Mouse (Mus musculus) layer of hippocampus, adult 8-10 months (tissue): ENCODE data around the gene Krt42. TPM values are rescaled to one million over a fixed set of nuclear protein-coding genes. Genes with fewer than 3 reads are reported as not detected.
"Not testable (repeated sequence)": the region's sequence is repeated elsewhere in the genome, so short reads cannot be mapped to it uniquely, and the experiment has no call there.

Source experiments
- DNase-seq, 2 experiments: peaks; one replicate each; pipeline ENCODE4 v3.0.0; 2022; ENCODE audit warnings: low spot score in 2 of 2
- total RNA-seq, 4 experiments: library from RNA; stranded (reverse); gene quantifications; 2 replicates each; pipeline ENCODE4 v1.2.4; 2022

Krt42 gene
- total RNA-seq = not detected

GRCm38 (mm10) chr11:100269821-100270332, at the start of gene Krt42:
Krt42 (minus strand) TSS chr11:100269871.
- no peak for DNase-seq

- DNase-seq = no peak
These were observed 49.1 kb upstream of the Krt42 start for GRCm38 (mm10) chr11:100318529-100319451.

GRCm38 (mm10) chr11:100317826-100318380, 48.2 kb upstream of the Krt42 start:
- no peak for DNase-seq

GRCm38 (mm10) chr11:100315439-100315838, 45.8 kb upstream of the Krt42 start:
- no peak for DNase-seq

- DNase-seq = no peak
These were observed 43.8 kb upstream of the Krt42 start for GRCm38 (mm10) chr11:100313424-100313823.

GRCm38 (mm10) chr11:100312096-100312679, 42.5 kb upstream of the Krt42 start:
- DNase-seq = peak in 1 of 2 experiments; percentile 56

- no peak for DNase-seq
These were observed 42.0 kb upstream of the Krt42 start for GRCm38 (mm10) chr11:100311656-100312055.

- not testable (repeated sequence) for DNase-seq
These were observed 39.0 kb upstream of the Krt42 start for GRCm38 (mm10) chr11:100308672-100309071.

- DNase-seq = no peak
These were observed 38.2 kb upstream of the Krt42 start for GRCm38 (mm10) chr11:100307900-100308299.

- no peak for DNase-seq
These were observed 31.6 kb upstream of the Krt42 start for GRCm38 (mm10) chr11:100301292-100301691.

- DNase-seq = peak in 1 of 2 experiments; percentile 59
These were observed 30.6 kb upstream of the Krt42 start for GRCm38 (mm10) chr11:100300293-100300692.

GRCm38 (mm10) chr11:100298274-100299036, 28.8 kb upstream of the Krt42 start:
- peak in 1 of 2 experiments; percentile 89 for DNase-seq

- no peak for DNase-seq
These were observed 28.1 kb upstream of the Krt42 start for GRCm38 (mm10) chr11:100297801-100298200.

GRCm38 (mm10) chr11:100295308-100295707, 25.6 kb upstream of the Krt42 start:
- DNase-seq = peak; percentile 47 to 79

GRCm38 (mm10) chr11:100292884-100293283, 23.2 kb upstream of the Krt42 start:
- DNase-seq = no peak

GRCm38 (mm10) chr11:100290235-100290634, 20.6 kb upstream of the Krt42 start:
- DNase-seq = no peak

GRCm38 (mm10) chr11:100288942-100289341, 19.3 kb upstream of the Krt42 start:
- DNase-seq = no peak

- DNase-seq = peak in 1 of 2 experiments; percentile 20
These were observed 17.4 kb upstream of the Krt42 start for GRCm38 (mm10) chr11:100287024-100287423.

- DNase-seq = no peak
These were observed 15.3 kb upstream of the Krt42 start for GRCm38 (mm10) chr11:100284988-100285387.

GRCm38 (mm10) chr11:100282549-100282948, 12.9 kb upstream of the Krt42 start:
- DNase-seq = peak in 1 of 2 experiments; percentile 65
